Mouse (Mus musculus) liver, postnatal 0 days (tissue): ENCODE data around the gene Gucy1b1.

Experiments used
- CTCF ChIP-seq: sonication (generic); IDR thresholded peaks from 2 replicates; pipeline ENCODE4 v1.5.1; 2016; ENCODE audit warnings: antibody characterized with exemption, low read depth
- EP300 ChIP-seq: IDR thresholded peaks from 2 replicates; pipeline ENCODE4 v1.6.1; 2016; ENCODE audit warnings: antibody characterized with exemption, low read depth, mild to moderate bottlenecking

DNA sequence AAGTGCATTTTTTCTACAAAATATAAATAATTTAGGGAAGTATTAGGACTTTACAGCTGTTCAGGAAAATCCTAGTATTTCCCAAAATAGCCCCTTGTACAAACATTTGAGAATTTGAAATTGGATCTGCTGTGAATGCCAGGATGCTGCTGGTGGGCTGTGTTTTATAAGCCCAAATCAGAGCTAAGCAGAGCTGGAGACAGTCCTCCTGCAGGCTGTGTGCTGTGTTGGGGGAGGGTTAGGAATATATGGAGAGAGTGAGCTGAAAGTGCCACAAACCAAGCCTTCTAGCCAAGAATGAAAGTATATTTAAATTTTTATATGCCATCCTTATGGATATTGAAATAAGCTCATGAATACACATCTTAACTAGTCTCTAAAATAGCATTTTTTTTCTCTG, 23.0 kb downstream of the Gucy1b1 start:
- no peak for TF ChIP-seq EP300
- TF ChIP-seq CTCF: no peak
